ENCODE assay signal across 16 mouse cellular contexts in genomic region chr3:53687776-53688175, GRCm38 (mm10). TPM values are rescaled to one million over a fixed set of nuclear protein-coding genes. Genes with fewer than 3 reads are reported as not detected.
DNase-seq lines count a peak whose midpoint lies in the region; ATAC-seq lines count a peak whose summit lies in the region.
"Had no signal": no experiment of that assay in that cellular context is flagged by ENCODE, and none has a peak within 500 bp of the region (broad histone marks: within the 10 kb centered on the region; RNA-seq: fewer than 3 reads in every experiment).

No protein-coding gene starts in this region.

- peak; percentile 77 for DNase-seq in urinary bladder, postnatal 14 days (ENCODE audit: low spot score)
- DNase-seq in urinary bladder, adult 2 months (ENCODE audit: low spot score), result no peak
- DNase-seq in kidney, adult 8-10 months, result peak; percentile 17 to 56
- DNase-seq in kidney, postnatal 36 days, result peak; percentile 30 to 42
- peak; percentile 60 for DNase-seq in yolk sac, embryonic 10.5 days (ENCODE audit: low spot score)
- no peak for DNase-seq in adrenal gland, postnatal 10 days
- DNase-seq in thymus, postnatal 4 days, result no peak
- DNase-seq: adrenal gland, postnatal 14 days; cerebellum, adult 2 months; liver, postnatal 0 days; right cerebral cortex, postnatal 4 days had no signal

- no peak for ATAC-seq in megakaryocyte, adult 5-6 weeks (ENCODE audit: poor library complexity, severe bottlenecking)
- ATAC-seq: forebrain, embryonic 13.5 days; liver, postnatal 0 days had no signal

RNA-seq across cellular contexts. Expression of gene Frem2, which starts 30.6 kb away (rescaled TPM):
- polyA plus RNA-seq in urinary bladder, adult 2 months (2012; rRNA removed), result 18.6 and 24.1 TPM in 2 replicates
- total RNA-seq in adrenal gland, postnatal 10 days (2021), result 1 to 10 TPM; 1.4 to 2.3 TPM
- total RNA-seq in megakaryocyte, adult 5-6 weeks (2015), result not detected in 2 replicates
- under 0.01 TPM in 1 of 2 replicates, not detected in the other for total RNA-seq in megakaryocyte, adult 5-6 weeks (2017)
- total RNA-seq: hematopoietic stem cell, adult 5-6 weeks; MEL; monocyte, adult 5-6 weeks had no signal

Comparison
In these comparisons a context has a peak if more than half of its experiments do, and no peak if none do; other contexts are left out.
1. DNase-seq: peak in urinary bladder, postnatal 14 days (single experiment), kidney, adult 8-10 months (2 of 2), kidney, postnatal 36 days (2 of 2) and yolk sac, embryonic 10.5 days (single experiment); none in urinary bladder, adult 2 months (single experiment), adrenal gland, postnatal 10 days (single experiment) and thymus, postnatal 4 days (single experiment).